Mouse (Mus musculus) embryo, embryonic 9.5 days (tissue): Measurements from ENCODE around the gene Zscan21.
"Not testable (repeated sequence)": the region's sequence is repeated elsewhere in the genome, so short reads cannot be mapped to it uniquely, and the experiment has no call there.

Experiments used
- DNase-seq: peaks from one replicate; pipeline ENCODE4 v3.0.0-alpha.2; 2017; ENCODE audit errors: extremely low spot score

Gene Zscan21

DNA sequence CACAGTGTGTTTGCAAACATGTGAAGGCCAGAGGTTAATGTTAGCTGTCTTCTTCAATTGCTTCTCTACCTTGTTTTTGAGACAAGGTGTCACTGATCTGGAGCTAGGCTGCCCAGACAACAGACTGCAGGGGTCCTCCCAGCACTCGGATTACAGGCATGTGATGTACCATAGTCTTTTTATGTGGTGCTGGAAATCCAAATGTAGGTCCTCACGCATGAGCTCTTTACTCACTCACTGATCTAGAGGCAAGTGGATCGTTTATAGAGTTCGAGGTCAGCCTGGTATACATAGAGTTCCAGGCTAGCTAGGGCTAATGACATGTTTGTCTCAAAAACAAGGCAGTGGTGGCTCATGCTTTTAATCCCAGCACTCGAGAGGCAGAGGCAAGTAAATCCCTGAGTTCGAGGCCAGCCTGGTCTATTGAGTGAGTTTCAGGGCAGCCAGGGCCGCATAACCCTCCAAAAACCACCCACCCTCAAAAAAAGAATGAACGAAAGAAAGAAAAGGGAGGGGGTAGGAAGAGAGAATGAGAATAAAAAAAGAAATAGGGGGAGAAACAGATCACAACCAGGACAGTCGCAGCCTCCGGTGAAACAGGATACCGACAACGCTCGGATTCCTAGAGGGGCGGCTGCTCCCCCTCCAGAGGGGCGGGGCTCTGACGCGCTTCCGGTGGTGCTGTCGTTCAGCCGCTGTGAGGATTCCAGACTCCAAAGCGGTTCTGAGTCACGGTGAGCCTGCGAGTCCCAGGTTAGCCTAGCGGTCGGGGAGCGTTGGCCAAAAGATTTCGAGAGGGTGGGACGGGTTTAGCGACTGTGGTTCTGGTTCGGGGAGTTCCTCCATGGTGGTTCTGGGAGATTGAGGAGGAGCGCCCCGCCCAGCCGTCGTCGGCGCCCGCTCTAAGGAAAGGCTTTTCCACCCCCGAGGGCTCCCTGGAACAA is at the start of gene Zscan21:
Zscan21 (plus strand) TSS at position 649 of the 944 bp plus-strand sequence.
- DNase-seq = peak; percentile 91

GRCm38 (mm10) chr5:138073803-138074202 is 42.9 kb upstream of the Zscan21 start:
- DNase-seq = no peak

GRCm38 (mm10) chr5:138075684-138076083 is 41.0 kb upstream of the Zscan21 start:
- no peak for DNase-seq

DNA sequence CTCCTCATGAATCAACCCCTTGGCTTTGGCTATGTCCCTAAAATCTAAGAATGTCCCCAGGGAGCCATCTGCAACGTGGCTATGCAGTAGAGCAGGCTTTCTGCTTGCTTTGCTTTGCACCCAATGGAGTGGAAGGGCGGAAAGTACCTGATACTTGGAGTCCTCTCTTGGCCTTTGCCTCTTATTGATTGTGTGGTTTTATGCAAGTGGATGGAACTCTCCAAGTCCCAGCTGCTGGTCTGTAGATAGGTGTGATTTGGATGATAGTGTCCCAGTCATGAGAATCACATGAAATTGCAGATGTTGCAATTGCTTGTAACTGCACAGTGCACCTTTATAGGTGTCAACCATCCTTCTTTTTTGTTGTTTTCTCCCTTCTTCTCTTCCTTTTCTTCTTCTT is 40.6 kb upstream of the Zscan21 start:
- DNase-seq = no peak

GRCm38 (mm10) chr5:138080456-138080855 is 36.2 kb upstream of the Zscan21 start:
- no peak for DNase-seq

- no peak for DNase-seq
Observed at GRCm38 (mm10) chr5:138081446-138081845, 35.3 kb upstream of the Zscan21 start.

DNA sequence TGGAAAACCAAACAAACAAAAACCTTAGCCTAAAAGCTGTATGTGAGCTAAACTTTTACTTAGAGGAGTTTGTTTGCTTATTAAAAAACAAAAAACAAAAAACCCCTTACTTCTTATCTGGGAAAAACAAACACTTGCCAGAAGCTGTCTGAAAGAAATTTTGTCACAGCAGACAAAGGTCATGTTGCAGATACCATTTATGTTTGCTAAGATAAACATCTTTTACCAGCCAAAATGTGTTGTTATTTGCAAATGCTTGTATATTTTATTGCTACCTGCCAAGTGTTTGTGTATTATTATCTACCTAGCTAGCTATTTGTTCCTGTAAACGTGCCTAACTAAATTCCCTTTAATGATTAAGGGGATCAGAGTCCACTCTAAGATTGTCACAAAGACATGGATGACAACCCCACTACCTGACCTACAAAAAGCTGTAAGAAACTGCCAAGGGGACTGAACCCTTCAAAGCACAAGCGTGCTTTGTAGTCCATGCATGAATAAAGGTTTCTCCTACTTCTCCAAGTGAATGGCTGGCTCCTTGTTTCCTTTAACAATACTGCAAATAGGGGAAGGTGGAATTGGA is 33.3 kb upstream of the Zscan21 start:
- DNase-seq = no peak

DNA sequence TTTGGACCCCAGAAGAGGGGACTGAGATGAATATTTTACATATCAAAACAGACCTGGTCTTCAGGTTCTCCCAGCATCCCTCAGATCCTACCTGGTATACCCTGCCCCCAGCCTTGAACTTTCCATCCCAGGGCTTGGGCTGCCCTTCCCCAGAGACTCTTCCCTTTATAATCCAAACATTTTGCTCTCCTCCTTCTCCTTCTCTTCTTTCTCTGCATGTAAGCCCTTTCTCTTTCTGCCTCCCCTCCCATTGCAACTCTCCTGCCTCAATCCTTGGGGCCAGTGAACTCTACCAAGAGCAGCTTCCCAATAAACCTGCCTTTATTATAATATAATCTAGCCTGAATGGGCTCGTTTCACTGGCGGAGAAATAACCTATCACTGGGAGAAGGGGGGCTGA is 32.8 kb upstream of the Zscan21 start:
- DNase-seq = no peak

DNA sequence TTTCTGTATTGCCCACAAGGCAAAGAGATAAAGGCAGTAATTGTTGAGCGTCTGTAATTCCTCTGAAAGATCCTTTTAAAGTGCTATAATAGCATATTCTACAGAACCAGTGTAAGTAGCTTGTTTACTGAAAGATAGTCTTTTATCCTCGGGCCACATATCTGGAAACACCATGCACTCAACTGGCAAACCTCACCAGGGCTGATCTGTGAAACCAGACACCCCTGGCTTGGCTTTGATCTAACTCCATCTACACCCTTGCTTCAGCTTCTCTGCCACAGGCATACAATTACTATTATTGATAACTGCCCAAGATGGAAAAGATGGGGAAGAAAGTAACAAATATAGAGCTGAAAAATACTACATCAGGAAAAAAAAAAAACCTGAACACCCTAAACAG is 32.2 kb upstream of the Zscan21 start:
- DNase-seq = no peak

DNA sequence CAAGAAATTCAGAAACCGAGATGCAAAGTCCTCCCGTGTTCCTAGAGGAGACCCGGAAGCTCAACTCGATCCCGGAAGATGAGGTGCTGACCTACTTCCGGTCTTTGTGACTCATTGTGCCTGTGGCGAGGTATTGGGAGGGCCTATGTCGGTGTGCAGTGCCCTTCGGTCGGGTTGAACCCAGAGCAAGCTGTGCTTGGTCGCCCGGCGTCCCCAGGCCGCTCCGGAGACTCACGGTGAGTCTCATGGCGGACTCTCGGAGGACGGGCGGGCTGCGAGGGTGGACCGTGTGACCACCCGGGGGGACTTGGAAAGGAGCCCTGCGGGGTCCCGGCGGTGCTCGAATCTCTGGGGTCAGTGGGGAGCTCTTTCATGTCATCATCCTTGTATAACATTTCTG is 31.7 kb upstream of the Zscan21 start, which contains the start of gene Zkscan1:
Zkscan1 (plus strand) TSS at position 89 of the 400 bp plus-strand sequence.
- DNase-seq = peak; percentile 88

GRCm38 (mm10) chr5:138085421-138085911 is 31.2 kb upstream of the Zscan21 start:
- no peak for DNase-seq

GRCm38 (mm10) chr5:138086842-138087241 is 29.9 kb upstream of the Zscan21 start:
- no peak for DNase-seq

- no peak for DNase-seq
Observed at GRCm38 (mm10) chr5:138088366-138088765, 28.3 kb upstream of the Zscan21 start.

- no peak for DNase-seq
Observed at GRCm38 (mm10) chr5:138089108-138089551, 27.6 kb upstream of the Zscan21 start.

GRCm38 (mm10) chr5:138090271-138090670 is 26.4 kb upstream of the Zscan21 start:
- DNase-seq = no peak

DNA sequence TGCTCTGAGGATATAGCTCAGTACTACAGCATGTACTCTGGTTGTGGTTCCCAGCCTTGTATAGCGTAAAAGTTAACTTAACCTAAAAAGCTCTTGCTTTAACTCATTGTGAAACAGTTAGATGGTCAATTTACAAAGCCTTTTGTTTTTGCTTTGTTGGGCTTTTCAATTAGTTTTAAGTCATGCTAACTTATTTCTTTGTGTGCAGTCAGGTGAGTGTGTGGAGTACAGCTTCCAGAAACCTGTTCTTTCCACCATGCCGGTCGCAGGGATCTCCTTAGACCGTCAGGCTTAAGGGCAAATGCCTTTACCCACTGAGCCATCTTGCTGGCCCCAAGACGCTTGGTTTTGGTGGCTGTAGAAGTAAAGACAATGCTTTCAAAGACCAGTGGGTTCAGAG is 26.0 kb upstream of the Zscan21 start:
- no peak for DNase-seq

- no peak for DNase-seq
Observed at GRCm38 (mm10) chr5:138092771-138093170, 23.9 kb upstream of the Zscan21 start.

GRCm38 (mm10) chr5:138094474-138094873 is 22.2 kb upstream of the Zscan21 start:
- DNase-seq = no peak

- DNase-seq = no peak
Observed at GRCm38 (mm10) chr5:138104976-138105375, 11.7 kb upstream of the Zscan21 start.

DNA sequence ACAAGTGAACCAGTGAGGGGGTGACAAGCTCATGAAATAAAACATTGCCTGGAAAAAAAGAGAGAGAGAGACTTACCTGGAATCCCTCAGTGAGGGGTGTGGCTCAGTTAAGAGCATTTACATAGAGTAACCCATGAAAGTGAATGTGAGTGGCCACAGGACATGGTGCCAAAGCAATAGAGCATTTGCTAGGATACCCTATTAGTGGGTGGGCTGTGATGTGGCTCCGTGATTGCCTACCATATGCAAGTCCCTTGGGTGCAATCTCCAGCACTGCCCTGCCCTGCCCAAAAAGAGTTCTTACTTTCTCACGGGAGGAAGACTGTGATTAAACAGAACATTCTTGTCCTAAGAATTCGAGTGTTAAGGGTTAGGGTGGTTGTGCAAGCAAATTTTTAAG is 9.6 kb upstream of the Zscan21 start:
- DNase-seq = no peak

GRCm38 (mm10) chr5:138109847-138110396 is 6.8 kb upstream of the Zscan21 start:
- not testable (repeated sequence) for DNase-seq
